Mouse (Mus musculus): ENCODE results near the gene Aldh3a1.

Gene Aldh3a1

DNA sequence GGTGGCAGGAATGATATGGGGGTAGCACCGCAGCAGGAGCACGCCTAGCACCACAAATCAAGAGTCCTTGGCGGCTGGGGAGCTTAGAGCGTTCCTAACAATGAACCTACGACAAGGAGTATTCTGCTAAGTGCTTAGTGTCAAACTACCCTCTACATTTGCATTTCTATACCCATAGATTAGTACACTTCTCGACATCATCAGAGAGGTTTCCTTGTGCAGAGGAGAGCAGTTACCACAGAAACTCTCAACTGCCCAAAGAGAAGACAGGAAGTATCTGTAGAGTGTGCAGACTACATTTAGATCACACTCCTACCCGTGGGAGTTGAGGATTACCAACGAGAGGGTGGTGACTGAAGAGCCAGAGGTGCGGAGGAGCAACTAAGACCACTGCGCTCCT is 44.4 kb downstream of the Aldh3a1 start:
- DNase-seq = no peak

DNA sequence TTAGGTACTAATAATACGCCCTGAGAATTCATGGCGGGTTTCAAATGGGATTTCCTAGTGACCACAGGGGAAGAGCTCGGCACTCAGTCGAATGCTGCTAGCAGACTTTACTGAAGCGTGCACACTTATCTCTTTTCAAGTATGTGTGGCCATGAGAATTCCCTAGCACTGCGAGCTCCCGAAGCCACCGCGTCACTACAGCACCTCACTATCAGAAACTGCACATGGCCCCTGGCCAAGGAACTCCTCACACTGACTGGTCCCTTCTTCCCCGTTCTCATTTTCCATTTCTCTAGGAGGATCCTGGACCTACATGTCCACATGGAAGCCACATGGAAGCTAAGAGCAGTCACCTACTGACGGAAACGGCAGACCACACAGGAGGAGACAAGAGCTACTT is 45.5 kb downstream of the Aldh3a1 start:
- no peak for DNase-seq

DNA sequence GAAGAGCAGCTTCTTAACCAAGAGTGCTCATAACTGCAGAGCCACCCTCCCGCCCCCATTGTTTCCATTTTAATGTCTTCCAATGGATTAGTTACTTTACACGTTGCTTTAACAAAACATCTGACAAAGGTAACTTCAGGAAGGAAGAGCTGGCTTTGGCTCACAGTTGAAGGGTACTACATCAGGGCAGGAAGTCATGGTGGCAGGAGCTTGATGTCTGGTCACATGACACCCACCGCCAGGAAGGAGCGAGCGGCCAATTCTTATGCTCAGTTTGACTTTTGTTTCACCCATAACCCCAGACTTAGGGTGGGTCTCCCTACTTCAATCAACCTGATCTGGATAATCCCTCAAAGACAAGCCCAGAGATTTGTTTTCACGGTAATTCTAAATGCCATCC is 51.8 kb downstream of the Aldh3a1 start:
- no peak for DNase-seq

DNA sequence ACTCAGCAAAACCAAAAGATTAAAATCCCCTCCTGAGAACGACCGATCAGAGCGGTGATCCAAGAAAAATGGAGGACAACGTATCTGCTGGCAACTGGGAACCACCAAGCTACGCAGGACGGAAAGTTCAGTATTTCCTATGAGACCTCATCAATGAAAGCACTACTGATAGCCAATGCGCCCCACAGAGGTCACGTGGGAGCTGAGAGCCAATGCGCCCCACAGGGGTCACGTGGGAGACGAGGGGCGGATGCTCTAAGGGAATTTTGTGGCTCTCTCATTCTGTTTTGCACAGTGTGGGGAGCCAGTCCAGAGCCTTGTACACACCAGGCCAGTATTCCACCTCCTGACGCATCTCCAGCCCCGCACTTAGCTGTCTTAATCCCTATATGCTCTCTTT is 55.2 kb downstream of the Aldh3a1 start:
- DNase-seq = no peak

DNA sequence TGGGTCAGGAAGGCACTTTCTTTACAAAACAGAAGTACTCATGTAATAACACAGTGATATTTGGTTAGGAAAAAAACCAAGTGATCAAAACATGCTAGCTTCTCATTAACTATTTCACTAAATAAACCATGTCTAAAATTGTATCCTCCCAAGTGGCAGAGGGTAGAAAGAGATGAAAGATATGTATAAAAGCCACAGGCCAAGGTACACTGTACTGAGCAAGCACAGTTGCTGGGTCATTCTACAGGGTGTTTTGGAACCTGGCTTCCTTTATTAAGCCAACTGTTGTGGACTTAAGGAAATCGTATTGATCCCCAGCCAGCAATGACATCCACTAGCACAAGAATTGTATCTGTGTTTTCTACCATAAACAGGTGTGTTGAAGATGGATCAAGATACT is 56.5 kb downstream of the Aldh3a1 start:
- DNase-seq = no peak

DNA sequence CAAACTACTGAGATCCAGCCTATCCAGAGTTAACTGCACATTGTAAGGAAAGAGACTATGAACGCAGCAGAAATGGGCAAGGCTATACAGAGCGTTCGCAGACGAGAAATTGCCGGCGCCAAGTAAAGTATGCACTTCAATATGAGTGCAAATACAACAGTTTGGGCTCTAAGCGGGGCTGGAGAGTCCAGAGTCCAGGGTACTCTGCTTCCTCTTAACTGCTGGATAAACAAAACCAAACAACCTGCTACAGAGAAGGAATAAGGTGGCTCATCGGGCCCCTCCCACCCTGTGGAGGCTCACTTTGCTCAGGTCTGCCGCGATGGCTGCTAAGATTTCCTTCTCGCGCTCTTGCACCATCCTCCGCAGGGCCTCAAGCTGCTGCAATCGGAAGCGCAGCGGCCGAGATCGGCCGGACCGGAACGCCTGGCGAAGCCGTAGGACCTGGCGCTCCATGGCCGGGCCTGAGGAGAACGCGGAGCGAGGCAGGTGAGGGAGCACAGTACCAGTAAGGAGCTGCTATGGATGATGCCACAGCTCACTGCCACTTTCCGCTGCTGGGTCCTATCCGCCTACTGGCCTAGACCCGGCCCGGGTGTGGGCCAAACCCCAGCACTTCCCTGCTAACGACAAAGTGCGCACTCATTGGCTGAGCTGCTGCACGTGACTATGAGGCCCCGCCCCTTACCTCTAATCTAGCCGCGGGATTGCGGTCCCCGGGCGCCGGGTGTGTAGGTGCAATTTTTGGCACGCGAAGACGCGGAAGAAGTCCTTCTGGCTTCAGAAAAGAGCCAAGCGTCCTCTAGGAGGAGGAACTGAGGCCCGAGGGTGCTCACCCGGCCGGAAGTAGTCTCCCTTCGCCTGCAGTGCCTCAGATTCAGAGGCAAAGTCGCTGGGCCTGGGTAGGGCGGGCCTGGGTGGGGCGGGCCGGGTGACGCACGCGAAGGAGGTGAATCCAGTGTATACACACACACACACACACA is 59.5 kb downstream of the Aldh3a1 start, which contains the start of gene Aldh3a2:
Gene Aldh3a2, minus strand, starts transcription at position 914 of the 983 bp plus-strand sequence.
- peak; percentile 92 to 94 for DNase-seq

Measured in thymus, adult 18-20 months (tissue).